Mouse (Mus musculus) heart, embryonic 16.5 days (tissue): Measurements from ENCODE around the gene Pde9a. TPM values are rescaled to one million over a fixed set of nuclear protein-coding genes. Genes with fewer than 3 reads are reported as not detected.
"Not testable (repeated sequence)": the region's sequence is repeated elsewhere in the genome, so short reads cannot be mapped to it uniquely, and the experiment has no call there.

Source experiments
- ATAC-seq: fragments of 200-750 bp; cut with Nextera tagmentation; replicated peaks from 2 replicates; pipeline ENCODE4 v1.8.0; 2017; ENCODE audit warnings: moderate number of reproducible peaks; ENCODE audit not compliant: insufficient read depth, low FRiP score; ENCODE audit errors: extremely low read depth
- H3K27ac ChIP-seq: fragments of 300-500 bp; sonication (generic); 2 replicates; pipeline ENCODE4 v1.5.1; 2014; ENCODE audit warnings: mild to moderate bottlenecking, low read length, control low read depth, moderate library complexity
- H3K27me3 ChIP-seq: fragments of 300-500 bp; sonication (generic); 2 replicates; pipeline ENCODE4 v1.6.1; 2014; ENCODE audit warnings: low read length, mixed read lengths; ENCODE audit not compliant: control insufficient read depth, insufficient read depth
- H3K36me3 ChIP-seq: fragments of 300-500 bp; sonication (generic); 2 replicates; pipeline ENCODE4 v1.6.1; 2014; ENCODE audit not compliant: control insufficient read depth, insufficient read depth
- H3K4me1 ChIP-seq: fragments of 300-500 bp; sonication (generic); 2 replicates; pipeline ENCODE4 v1.6.1; 2014; ENCODE audit warnings: low read length, mixed read lengths; ENCODE audit not compliant: control insufficient read depth, insufficient read depth
- H3K4me2 ChIP-seq: fragments of 300-500 bp; sonication (generic); 2 replicates; pipeline ENCODE4 v1.6.1; 2014; ENCODE audit warnings: low read depth, mild to moderate bottlenecking, control low read depth, low read length
- H3K4me3 ChIP-seq: fragments of 300-500 bp; sonication (generic); 2 replicates; pipeline ENCODE4 v1.5.1; 2014; ENCODE audit warnings: mild to moderate bottlenecking, control low read depth, low read length
- H3K9ac ChIP-seq: fragments of 300-500 bp; sonication (generic); 2 replicates; pipeline ENCODE4 v1.6.1; 2014; ENCODE audit warnings: low read length, control low read depth
- H3K9me3 ChIP-seq: fragments of 300-500 bp; sonication (generic); replicated peaks from 2 replicates; pipeline ENCODE4 v1.6.1; 2016; ENCODE audit warnings: low read length; ENCODE audit not compliant: control insufficient read depth
- WGBS: fragments of 180-500 bp; shearing (Covaris S2); extraction: QIAGEN DNeasy Blood & Tissue Kit; methylation state at CpG from one replicate; pipeline ENCODE4 v1.1.7; 2014; 5-methylcytosine and 5-hydroxymethylcytosine counted together
- polyA plus RNA-seq: library from polyadenylated mRNA; unstranded; fragments of >200 nt; fragmentation: Nextera tagmentation; extraction: Ambion mirVana; gene quantifications from 2 replicates; pipeline ENCODE4 v1.2.1, GENCODE M21; 2015

Pde9a gene
- polyA plus RNA-seq, 1 experiment from 2014 or later = 7.4 TPM

GRCm38 (mm10) chr17:31354684-31355083 lies 31.3 kb upstream of the Pde9a start:
- WGBS = 70% methylated on average over 3 of the region's 3 CpGs
- H3K27ac ChIP-seq, H3K4me3 ChIP-seq, H3K36me3 ChIP-seq, H3K9ac ChIP-seq, H3K4me1 ChIP-seq, H3K4me2 ChIP-seq, H3K27me3 ChIP-seq, H3K9me3 ChIP-seq, ATAC-seq: not testable (repeated sequence)

- WGBS = 57% methylated on average over 7 of the region's 8 CpGs
- no peaks in the 10 kb centered on the region for H3K36me3 ChIP-seq
- ATAC-seq = no peak
- peaks cover 2% of the 10 kb centered on the region; the same call in 1 of the 2 replicates for H3K4me1 ChIP-seq
- H3K4me3 ChIP-seq = no peak overlapping the region
- H3K27ac ChIP-seq = no peak overlapping the region
- no peak overlapping the region for H3K4me2 ChIP-seq
- H3K9me3 ChIP-seq = no peaks in the 10 kb centered on the region
- no peak overlapping the region for H3K9ac ChIP-seq
- no peaks in the 10 kb centered on the region for H3K27me3 ChIP-seq
Measured at GRCm38 (mm10) chr17:31355792-31356502, 30.1 kb upstream of the Pde9a start.

DNA sequence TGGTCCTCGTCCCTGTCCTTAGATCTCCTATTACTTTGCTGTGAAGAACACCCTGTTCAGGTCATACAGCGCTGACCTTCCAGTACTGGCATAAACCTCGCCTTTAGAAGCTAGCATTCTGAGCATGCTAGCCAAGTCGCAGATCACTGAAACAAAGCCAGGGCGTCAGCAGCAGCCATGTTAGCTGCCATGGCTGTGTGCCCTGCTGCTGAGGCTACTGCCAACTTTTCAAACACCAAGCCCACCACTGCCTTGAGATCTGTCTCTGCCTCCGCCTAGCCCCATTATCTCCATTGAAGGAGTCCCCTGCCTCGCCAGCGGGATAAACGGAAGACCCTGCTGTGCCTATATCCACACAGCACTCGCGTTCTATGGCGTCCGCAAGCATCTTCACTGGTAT lies 25.4 kb upstream of the Pde9a start:
- no peak overlapping the region for H3K4me3 ChIP-seq
- H3K4me2 ChIP-seq = no peak overlapping the region
- H3K27me3 ChIP-seq = no peaks in the 10 kb centered on the region
- no peak overlapping the region for H3K9ac ChIP-seq
- ATAC-seq = no peak
- no peak overlapping the region for H3K27ac ChIP-seq
- H3K4me1 ChIP-seq = no peaks in the 10 kb centered on the region
- H3K9me3 ChIP-seq = no peaks in the 10 kb centered on the region
- WGBS = 81% methylated on average over 13 of the region's 13 CpGs
- no peaks in the 10 kb centered on the region for H3K36me3 ChIP-seq

DNA sequence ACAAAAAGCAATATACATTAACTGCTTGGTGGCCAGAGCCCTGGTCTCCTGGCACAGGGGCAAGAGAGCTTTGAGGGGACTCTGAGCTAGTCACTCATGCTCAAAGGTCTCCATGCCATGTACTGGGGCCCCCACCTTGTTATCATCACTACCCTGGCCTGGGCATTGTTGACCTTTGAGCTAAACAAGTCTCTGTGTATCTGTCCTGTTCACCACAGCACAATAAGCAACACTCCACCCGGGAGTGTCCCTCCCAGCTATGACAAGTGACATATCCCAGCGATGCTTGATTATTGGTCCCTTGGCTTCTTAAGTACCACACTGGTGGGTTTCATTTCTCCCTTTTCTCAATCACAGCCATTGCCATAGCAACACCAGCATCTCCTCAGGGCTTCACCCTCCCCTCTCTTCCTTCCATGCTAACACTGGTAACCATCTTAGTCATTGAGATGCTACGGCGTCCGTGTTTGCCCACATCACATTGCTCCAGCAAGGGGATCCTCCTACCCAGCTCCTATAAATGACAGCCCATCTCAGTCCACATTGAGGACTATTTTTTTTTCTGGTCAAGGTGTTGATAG lies 20.3 kb upstream of the Pde9a start:
- Histone ChIP-seq H3K27me3 (no peaks in the 10 kb centered on the region), H3K9me3 (no peaks in the 10 kb centered on the region), H3K4me3 (no peak overlapping the region), H3K4me1 (no peaks in the 10 kb centered on the region), H3K27ac (no peak overlapping the region), H3K9ac (no peak overlapping the region), H3K4me2 (no peak overlapping the region), H3K36me3 (no peaks in the 10 kb centered on the region)
- ATAC-seq = no peak
- 81% methylated on average over 5 of the region's 5 CpGs for WGBS

DNA sequence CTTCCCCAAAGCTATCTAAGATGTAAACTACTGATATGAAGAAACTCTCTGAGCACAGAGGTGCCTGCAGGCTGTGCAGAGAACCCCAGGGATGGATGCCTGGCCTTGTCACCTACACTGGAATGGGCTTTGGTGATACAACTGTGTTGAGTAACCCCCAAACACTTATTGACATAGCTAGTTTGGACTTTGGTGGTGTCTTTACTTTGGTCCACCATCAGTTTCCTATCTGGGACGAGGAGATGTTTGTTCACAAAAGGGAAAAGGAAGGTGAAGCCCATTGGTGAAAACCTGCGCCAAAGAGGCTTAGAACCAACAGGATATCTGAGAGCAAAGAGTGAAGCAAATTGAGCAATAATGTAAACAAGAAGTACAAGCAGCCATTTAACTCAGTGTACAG lies 15.8 kb upstream of the Pde9a start:
- Histone ChIP-seq H3K27me3 (no peaks in the 10 kb centered on the region), H3K4me1 (no peaks in the 10 kb centered on the region), H3K4me2 (no peak overlapping the region), H3K4me3 (no peak overlapping the region), H3K36me3 (no peaks in the 10 kb centered on the region), H3K9me3 (0 out of 2 replicates have a peak, but pooled peaks cover 3% of the 10 kb centered on the region), H3K27ac (no peak overlapping the region), H3K9ac (no peak overlapping the region)
- no peak for ATAC-seq
- 70% methylated on average over 2 of the region's 2 CpGs for WGBS

GRCm38 (mm10) chr17:31370931-31371330 lies 15.1 kb upstream of the Pde9a start:
- no peak for ATAC-seq

GRCm38 (mm10) chr17:31377961-31378360 lies 8.0 kb upstream of the Pde9a start:
- H3K4me1 ChIP-seq = no peaks in the 10 kb centered on the region
- H3K9ac ChIP-seq = no peak overlapping the region
- H3K27me3 ChIP-seq = peaks cover 3% of the 10 kb centered on the region; the same call in 1 of the 2 replicates
- 10% methylated on average over 7 of the region's 7 CpGs for WGBS
- no peaks in the 10 kb centered on the region for H3K36me3 ChIP-seq
- no peak overlapping the region for H3K27ac ChIP-seq
- no peak overlapping the region for H3K4me3 ChIP-seq
- 0 out of 2 replicates have a peak, but pooled peaks cover 3% of the 10 kb centered on the region for H3K9me3 ChIP-seq
- peak overlapping the region; percentile 26; the same call in 1 of the 2 replicates for H3K4me2 ChIP-seq
- no peak for ATAC-seq

More at GRCm38 (mm10) chr17:31370931-31371330, 15.1 kb upstream of the Pde9a start:
- Histone ChIP-seq H3K9me3 (0 out of 2 replicates have a peak, but pooled peaks cover 3% of the 10 kb centered on the region), H3K4me3 (no peak overlapping the region), H3K27ac (no peak overlapping the region), H3K9ac (no peak overlapping the region), H3K4me2 (no peak overlapping the region), H3K27me3 (no peaks in the 10 kb centered on the region), H3K4me1 (no peaks in the 10 kb centered on the region), H3K36me3 (no peaks in the 10 kb centered on the region)

GRCm38 (mm10) chr17:31378361-31378761 lies 7.6 kb upstream of the Pde9a start:
- H3K4me2 ChIP-seq = peak overlapping the region; percentile 26; the same call in 1 of the 2 replicates
- no peak for ATAC-seq
- 69% methylated on average over 10 of the region's 10 CpGs for WGBS

GRCm38 (mm10) chr17:31379086-31379485 lies 6.9 kb upstream of the Pde9a start:
- Histone ChIP-seq H3K4me1 (no peaks in the 10 kb centered on the region), H3K9me3 (0 out of 2 replicates have a peak, but pooled peaks cover 2% of the 10 kb centered on the region), H3K27ac (no peak overlapping the region), H3K9ac (no peak overlapping the region), H3K4me2 (no peak overlapping the region), H3K4me3 (no peak overlapping the region), H3K27me3 (peaks cover 3% of the 10 kb centered on the region; the same call in 1 of the 2 replicates), H3K36me3 (no peaks in the 10 kb centered on the region)
- 74% methylated on average over 2 of the region's 2 CpGs for WGBS
- ATAC-seq = no peak

More at GRCm38 (mm10) chr17:31378361-31378761, 7.6 kb upstream of the Pde9a start:
- 0 out of 2 replicates have a peak, but pooled peaks cover 3% of the 10 kb centered on the region for H3K9me3 ChIP-seq
- no peak overlapping the region for H3K9ac ChIP-seq
- H3K27ac ChIP-seq = no peak overlapping the region
- no peak overlapping the region for H3K4me3 ChIP-seq
- no peaks in the 10 kb centered on the region for H3K36me3 ChIP-seq
- no peaks in the 10 kb centered on the region for H3K4me1 ChIP-seq
- peaks cover 3% of the 10 kb centered on the region; the same call in 1 of the 2 replicates for H3K27me3 ChIP-seq
